ENCODE assay signal across 8 mouse cellular contexts in the genomic region with DNA sequence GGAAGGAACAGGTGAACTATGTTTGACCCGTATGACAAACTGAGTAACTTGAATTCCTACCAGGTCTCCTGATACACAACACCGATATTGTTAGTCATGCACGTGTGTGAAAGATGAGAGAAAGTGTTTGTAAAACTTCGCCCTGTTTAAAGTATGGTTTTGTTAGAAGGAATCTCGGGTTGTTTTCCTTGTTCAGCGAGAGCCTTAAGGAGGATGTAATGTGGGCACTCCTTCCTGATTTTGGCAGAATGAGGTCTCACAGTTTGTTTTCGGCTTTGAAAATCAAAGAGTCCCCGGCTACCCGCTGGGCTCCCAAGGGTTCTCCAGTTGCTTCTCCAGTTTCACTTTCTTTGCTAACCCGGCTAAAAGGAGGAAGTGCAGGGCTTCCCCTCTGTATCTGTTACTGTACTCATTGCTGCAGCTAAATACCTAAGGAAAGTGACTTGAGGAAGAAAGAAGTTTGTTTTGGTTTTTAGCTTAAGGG.
DNase-seq lines count a peak whose midpoint lies in the region; ATAC-seq and TF ChIP-seq lines count a peak whose summit lies in the region.

No protein-coding gene starts in this region.

- no peaks in the 10 kb centered on the region for H3K4me1 ChIP-seq in hindbrain, postnatal 0 days (ENCODE audit: insufficient read depth, low read length)
- H3K4me1 ChIP-seq in hindbrain, embryonic 12.5 days, result peaks cover 5% of the 10 kb centered on the region
- H3K4me1 ChIP-seq in limb, embryonic 13.5 days, result peaks cover 17% of the 10 kb centered on the region

- no peak for DNase-seq in hindbrain, postnatal 0 days (ENCODE audit: low spot score)
- peak; percentile 66 for DNase-seq in naive thymus-derived CD4-positive, alpha-beta T cell, adult 2 months (ENCODE audit: low read depth)
- no peak for DNase-seq in urinary bladder, postnatal 14 days (ENCODE audit: low spot score)
- DNase-seq in MN1 (ENCODE audit: low spot score), result no peak
- DNase-seq in ovary, postnatal 10 days (ENCODE audit: low spot score), result no peak

- no peak overlapping the region for H3K27ac ChIP-seq in hindbrain, postnatal 0 days
- no peak overlapping the region for H3K27ac ChIP-seq in hindbrain, embryonic 12.5 days
- peak overlapping the region; percentile 1; the same call in 1 of the 2 replicates for H3K27ac ChIP-seq in limb, embryonic 13.5 days

- no peak overlapping the region for H3K9ac ChIP-seq in hindbrain, postnatal 0 days (replicated peaks; ENCODE audit: low read length)
- no peak overlapping the region for H3K9ac ChIP-seq in hindbrain, embryonic 12.5 days
- no peak overlapping the region for H3K9ac ChIP-seq in limb, embryonic 13.5 days

- TF ChIP-seq CTCF in hindbrain, postnatal 0 days (IDR thresholded peaks at IDR 0.05; ENCODE audit: low read depth), result no peak

- H3K9me3 ChIP-seq in hindbrain, postnatal 0 days (ENCODE audit: low read length), result no peaks in the 10 kb centered on the region
- H3K9me3 ChIP-seq in hindbrain, embryonic 12.5 days (replicated peaks), result no peaks in the 10 kb centered on the region
- no peaks in the 10 kb centered on the region for H3K9me3 ChIP-seq in limb, embryonic 13.5 days

- no peak for ATAC-seq in hindbrain, postnatal 0 days
- ATAC-seq in hindbrain, embryonic 12.5 days (ENCODE audit: low FRiP score), result no peak
- peak; percentile 99 for ATAC-seq in granulocyte monocyte progenitor cell, adult 5-6 weeks (replicated peaks; ENCODE audit: poor library complexity, severe bottlenecking)
- ATAC-seq in limb, embryonic 13.5 days (ENCODE audit: low FRiP score, low read depth), result peak; percentile 41

- 0 out of 2 replicates have a peak overlapping the region, but pooled peaks have one; percentile 2 for H3K4me3 ChIP-seq in hindbrain, postnatal 0 days (ENCODE audit: low read length)
- H3K4me3 ChIP-seq in hindbrain, embryonic 12.5 days, result no peak overlapping the region
- no peak overlapping the region for H3K4me3 ChIP-seq in limb, embryonic 13.5 days

- H3K27me3 ChIP-seq in hindbrain, postnatal 0 days (ENCODE audit: insufficient read depth, low read length), result no peaks in the 10 kb centered on the region
- no peaks in the 10 kb centered on the region for H3K27me3 ChIP-seq in hindbrain, embryonic 12.5 days
- H3K27me3 ChIP-seq in limb, embryonic 13.5 days, result peaks cover 3% of the 10 kb centered on the region; the same call in 1 of the 2 replicates

- H3K36me3 ChIP-seq in hindbrain, postnatal 0 days (ENCODE audit: insufficient read depth, low read length), result peaks cover 20% of the 10 kb centered on the region; the same call in 1 of the 2 replicates
- peaks cover 13% of the 10 kb centered on the region for H3K36me3 ChIP-seq in hindbrain, embryonic 12.5 days
- peaks cover 17% of the 10 kb centered on the region for H3K36me3 ChIP-seq in limb, embryonic 13.5 days

- H3K4me2 ChIP-seq in hindbrain, postnatal 0 days (ENCODE audit: low read depth, low read length), result peak overlapping the region; percentile 25
- H3K4me2 ChIP-seq in hindbrain, embryonic 12.5 days (replicated peaks), result no peak overlapping the region
- peak overlapping the region; percentile 37 for H3K4me2 ChIP-seq in limb, embryonic 13.5 days (replicated peaks)

- WGBS in hindbrain, postnatal 0 days, result 27% methylated on average over 10 of the region's 10 CpGs
- 20% methylated on average over 10 of the region's 10 CpGs for WGBS in hindbrain, embryonic 12.5 days
- 10% methylated on average over 10 of the region's 10 CpGs for WGBS in limb, embryonic 13.5 days

Comparison
In these comparisons a context has a peak if more than half of its experiments do, and no peak if none do; other contexts are left out.
1. ATAC-seq: peak in granulocyte monocyte progenitor cell, adult 5-6 weeks (single experiment) and limb, embryonic 13.5 days (single experiment); none in hindbrain, postnatal 0 days (single experiment) and hindbrain, embryonic 12.5 days (single experiment).